Mouse (Mus musculus): ENCODE measurements around the gene Olfr1354.
"Not testable (repeated sequence)": the region's sequence is repeated elsewhere in the genome, so short reads cannot be mapped to it uniquely, and the experiment has no call there.

Gene Olfr1354

GRCm38 (mm10) chr10:78912871-78913270 lies at the start of gene Olfr1354:
Gene Olfr1354, plus strand, starts transcription at chr10:78913171.
- DNase-seq (ENCODE audit: low read depth, low spot score), result not testable (repeated sequence)

- DNase-seq (ENCODE audit: low read depth, low spot score), result no peak
These were observed 37.7 kb upstream of the Olfr1354 start, which contains the start of gene Olfr1355 for GRCm38 (mm10) chr10:78875240-78875639. Gene Olfr1355, plus strand, starts transcription at chr10:78875540.

- DNase-seq (ENCODE audit: low read depth, low spot score), result not testable (repeated sequence)
These were observed 37.4 kb downstream of the Olfr1354 start, which contains the start of gene Olfr8 for GRCm38 (mm10) chr10:78950336-78950735. Gene Olfr8, plus strand, starts transcription at chr10:78950636.

GRCm38 (mm10) chr10:78963009-78963408 lies 50.0 kb downstream of the Olfr1354 start, which contains the start of gene Olfr1353:
Gene Olfr1353, plus strand, starts transcription at chr10:78963309.
- not testable (repeated sequence) for DNase-seq (ENCODE audit: low read depth, low spot score)
